Mouse (Mus musculus) spleen, embryonic (tissue): ENCODE data around the gene Ralgps2.

Experiments used
- CTCF ChIA-PET: fragments of 350-600 bp; sonication (Branson Sonifier 250); formaldehyde crosslinking; loops from one replicate; lab custom pipeline; 2022; lab: Charles Lee

Gene Ralgps2

DNA sequence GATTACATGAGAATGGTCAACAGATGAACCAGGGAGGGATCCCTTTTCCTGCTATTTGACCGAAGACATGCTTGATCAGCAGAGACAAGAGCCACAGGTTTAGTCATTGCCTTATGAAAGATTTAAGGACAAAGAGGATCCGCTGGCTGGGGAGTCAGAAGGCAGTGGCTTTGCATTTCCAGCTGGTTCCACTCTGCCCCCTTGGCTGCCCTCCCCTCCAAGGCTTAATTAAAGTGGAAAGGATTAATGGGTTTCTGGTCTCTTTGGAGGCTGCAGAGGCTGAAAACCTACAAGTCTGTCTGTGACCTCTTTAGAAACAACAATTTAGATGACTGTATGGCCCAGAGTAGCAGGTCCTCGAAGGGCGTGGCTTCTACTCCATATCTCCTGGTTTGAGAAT, 161.5 kb downstream of the Ralgps2 start:
- CTCF ChIA-PET: no interaction called here

DNA sequence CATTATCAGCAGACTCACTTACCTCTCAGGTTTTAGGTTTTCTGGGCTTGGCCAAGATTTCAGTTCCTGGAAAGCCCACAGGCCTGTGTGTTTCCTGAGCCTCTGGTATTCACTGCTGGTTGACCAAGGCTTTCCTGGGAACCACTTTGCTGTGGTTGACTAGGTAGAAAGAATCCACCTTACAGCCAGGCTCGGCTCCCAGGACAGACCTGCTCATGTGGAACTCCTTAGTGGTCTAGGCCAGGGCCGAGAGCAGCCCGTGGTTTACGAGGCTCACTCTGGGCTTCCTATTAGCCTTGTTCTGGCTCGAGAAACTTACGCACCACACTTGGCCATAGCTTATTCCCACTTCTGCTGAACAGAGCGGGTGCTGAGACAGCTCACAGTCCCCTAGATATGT, 163.4 kb downstream of the Ralgps2 start:
- CTCF ChIA-PET: no interaction called here

DNA sequence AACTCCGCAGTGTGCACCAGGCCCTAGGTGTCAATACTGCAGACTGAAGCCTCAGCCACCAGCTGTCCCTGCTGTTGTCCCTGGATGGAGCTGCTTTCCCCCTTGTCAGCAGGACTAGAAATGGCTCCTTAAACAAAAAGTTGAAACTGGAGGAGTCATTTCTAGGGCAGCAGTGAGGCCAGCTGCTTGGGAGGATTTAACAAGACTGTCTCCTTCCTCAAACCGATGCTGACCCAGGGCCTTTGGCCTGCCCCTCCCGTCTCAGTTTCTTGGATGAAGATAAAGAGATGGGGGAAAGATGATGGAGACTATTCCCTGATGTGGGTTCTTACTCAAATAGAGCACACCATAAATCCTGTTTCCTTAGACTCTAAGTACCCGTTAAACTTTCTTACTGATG, 164.2 kb downstream of the Ralgps2 start:
- CTCF ChIA-PET: no interaction called here

DNA sequence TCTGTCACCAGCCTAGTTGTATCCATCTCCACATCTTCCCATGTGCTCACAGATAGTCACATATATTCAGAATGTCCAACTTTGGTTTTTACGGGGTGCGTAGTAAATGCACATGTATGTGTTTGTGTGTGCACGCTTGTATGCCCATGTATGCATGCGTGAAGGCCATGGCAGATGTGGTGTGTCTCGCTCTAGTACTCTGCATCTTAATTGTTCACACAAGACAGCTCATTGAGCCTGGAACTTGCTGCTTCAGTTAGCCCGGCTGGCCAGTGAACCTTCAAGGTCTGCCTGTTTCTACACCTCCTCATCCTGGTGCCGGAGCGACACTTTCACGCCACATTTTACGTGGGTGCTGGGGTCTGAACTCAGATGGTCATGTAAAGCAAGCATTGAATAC, 168.6 kb downstream of the Ralgps2 start:
- CTCF ChIA-PET: interaction anchor here (0.6 kb wide), 1 partner anchor 12 kb away, joined by 3 read pairs; no protein-coding TSS in a partner anchor

DNA sequence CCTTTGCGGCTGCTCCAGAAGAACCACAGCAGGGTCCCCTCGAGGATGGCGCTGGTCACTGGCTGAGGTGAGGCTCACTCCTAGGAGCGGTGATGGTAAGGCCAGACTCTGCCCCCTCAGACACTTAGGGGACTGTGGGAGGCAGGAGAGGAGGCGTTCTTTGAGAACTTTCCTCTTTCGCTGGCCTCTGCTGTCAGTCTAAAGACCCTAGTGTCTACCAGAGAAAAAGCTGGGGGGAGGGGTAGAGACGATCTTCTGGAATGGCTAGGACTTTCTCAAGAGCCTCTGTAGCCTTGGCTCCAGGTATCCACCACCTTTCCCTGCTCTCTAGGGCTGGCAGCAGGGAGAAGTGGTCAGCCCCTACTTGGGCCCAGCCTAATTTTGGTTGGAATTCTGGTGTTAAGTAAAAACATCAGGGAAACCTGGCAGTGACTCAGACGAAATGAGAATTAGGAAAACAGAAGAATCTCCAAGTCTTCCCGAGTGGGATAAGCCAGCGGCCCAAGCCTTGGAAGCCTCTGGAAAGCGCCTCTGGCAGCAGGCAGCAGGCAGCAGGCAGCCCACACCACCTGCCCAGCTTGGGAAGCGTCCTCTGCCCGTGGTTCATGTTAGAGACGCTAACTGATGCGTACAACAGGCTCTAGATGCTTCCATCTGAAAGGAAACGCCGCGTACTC, 169.7 kb downstream of the Ralgps2 start:
- CTCF ChIA-PET: no interaction called here

DNA sequence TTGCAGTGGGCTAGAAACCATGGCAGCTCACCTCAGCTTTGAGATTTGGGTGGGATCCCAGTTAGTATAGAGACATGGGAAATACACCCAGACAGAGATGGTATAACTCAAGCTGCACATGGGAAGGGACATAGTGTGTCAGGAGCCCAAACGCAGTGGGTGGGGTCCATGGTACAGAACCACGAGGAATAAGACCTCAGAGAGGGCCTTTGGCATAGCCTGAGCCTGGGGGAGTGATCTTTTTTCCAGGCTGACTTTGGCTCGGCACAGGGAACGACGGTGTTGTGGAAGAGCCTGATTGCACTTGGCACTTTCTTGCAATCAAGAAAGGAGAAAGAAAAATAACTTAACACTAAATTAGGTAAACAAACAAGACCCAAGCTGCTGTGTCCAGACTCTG, 170.3 kb downstream of the Ralgps2 start:
- CTCF ChIA-PET: no interaction called here

DNA sequence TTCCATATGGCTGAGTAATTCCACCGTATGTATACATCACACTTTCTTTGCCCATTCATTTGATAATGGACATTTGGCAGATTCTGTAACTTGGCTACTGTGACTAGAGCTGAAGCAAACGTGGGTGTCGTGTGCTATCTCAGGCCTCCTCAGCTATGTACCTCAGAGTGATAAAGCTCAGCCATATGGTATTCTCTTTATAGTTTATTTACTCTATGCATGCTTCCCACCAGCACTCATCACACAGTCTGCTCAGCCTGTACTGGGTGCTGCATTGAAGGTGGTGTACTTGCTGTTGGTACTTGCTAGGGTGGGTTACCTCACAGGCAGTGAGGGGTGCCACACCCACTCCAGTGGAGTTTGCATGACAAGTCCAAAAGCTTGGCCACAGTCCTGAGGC, 174.1 kb downstream of the Ralgps2 start:
- CTCF ChIA-PET: no interaction called here

DNA sequence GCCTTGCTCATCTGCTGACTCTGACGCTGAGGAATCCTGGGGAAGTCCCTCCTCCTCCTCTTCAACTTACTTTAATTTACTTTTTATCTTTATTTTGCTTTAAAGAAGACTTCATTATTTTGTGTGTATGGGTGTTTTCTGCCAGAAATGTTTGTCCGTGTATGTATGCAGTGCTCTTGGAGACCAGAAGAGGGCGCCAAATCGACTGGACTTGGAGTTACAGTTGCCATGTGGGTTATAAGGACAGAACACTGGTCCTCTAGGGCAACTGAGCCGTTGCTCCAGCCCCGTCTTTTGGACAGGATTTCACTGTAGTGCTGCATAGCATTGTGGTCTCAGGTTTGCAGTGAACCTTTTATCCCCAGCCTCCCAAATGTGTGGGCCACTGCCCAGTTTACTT, 174.8 kb downstream of the Ralgps2 start:
- CTCF ChIA-PET: no interaction called here

DNA sequence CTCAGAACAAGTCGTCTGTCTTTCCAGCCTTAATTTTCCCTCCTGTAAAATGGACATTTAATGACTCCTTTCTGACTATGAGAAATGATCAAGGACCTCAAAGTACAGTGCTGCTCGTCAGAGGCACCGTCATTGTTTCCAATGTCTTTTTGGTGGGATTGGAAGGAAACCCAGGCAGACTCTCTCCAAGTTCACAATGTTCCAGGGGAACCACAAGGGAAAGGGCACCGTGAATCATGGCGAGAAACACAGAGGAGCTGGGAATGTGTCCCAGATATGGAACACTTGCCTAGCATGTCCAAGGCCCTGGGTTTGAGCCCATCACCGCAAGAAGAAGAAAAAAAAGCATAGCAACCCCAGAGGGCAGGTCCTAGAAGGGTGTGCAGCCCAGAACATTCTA, 176.1 kb downstream of the Ralgps2 start:
- CTCF ChIA-PET: no interaction called here

DNA sequence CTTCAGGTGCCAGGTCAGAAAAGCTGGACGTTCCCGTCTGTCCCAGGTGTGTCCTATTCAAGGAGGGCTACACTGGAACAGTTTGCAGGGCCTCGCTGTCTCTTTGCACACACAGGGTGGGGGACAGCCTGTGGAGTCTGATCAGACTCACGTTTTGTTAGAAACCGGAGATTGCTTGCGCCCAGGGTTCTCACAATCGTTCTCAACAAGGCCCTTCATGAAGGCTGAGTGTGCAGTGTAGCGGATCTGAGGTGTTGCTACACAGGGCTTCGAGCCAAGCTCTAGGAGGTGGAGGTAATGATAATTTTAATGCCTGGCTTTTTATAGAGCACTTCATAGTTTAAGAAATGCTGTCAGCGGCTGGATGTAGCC, 178.0 kb downstream of the Ralgps2 start:
- CTCF ChIA-PET: no interaction called here

DNA sequence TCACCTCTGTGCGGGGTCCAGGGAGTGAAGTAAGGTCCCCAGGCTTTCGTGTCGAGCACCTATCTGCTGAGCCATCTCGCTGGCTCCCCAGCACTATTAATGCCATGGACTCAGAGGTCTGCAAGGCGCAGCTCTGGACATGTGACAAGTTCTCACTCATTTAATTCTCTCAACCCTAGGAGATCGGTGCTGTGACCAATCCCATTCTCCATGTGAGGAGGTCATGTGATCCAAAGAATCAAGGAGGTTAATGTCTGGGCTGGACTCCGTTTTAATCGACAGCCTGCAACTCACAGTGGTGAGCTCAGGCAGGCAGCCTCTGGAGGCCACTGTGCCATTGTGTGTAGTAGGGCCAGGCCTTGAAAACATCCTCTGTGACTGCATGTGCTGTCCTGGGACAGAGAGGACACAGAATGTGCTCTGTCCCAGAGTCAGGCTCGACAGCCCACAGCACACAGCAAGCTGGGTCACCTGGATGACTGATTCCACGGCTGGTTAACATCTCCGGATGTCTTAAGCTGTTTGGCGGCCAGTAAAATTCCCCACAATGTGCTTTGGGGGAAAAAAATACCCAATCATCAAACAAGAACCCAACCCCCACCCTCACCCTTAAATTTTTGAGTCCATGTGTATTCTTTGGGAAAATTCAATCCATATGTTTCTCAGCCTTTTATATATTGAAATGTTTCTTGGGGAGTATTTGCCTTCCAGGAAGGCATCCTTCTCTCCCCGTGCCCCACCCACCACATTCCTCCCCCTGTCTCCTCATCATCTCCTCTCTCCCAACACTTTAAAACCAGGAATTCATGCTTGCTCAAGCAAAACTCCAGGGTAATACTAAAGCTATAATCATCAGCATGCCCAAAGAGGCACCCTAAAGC, 178.6 kb downstream of the Ralgps2 start:
- CTCF ChIA-PET: no interaction called here

DNA sequence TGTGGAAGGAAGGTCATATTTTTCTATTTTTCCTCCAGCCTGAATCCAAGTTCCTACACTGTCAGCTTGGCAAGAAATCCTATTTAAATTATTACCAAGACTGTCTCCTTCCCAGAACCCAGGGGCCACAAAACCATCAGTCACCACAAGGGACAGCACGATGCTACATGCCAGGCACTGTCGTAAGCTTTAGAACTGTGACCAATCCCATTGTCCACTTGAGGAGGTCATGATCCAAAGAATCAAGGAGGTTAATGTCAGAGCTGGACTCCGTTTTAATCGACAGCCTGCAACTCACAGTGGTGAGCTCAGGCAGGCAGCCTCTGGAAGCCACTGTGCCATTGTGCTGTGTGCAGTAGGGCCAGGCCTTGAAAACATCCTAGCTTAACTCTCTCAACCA, 181.1 kb downstream of the Ralgps2 start:
- CTCF ChIA-PET: no interaction called here

DNA sequence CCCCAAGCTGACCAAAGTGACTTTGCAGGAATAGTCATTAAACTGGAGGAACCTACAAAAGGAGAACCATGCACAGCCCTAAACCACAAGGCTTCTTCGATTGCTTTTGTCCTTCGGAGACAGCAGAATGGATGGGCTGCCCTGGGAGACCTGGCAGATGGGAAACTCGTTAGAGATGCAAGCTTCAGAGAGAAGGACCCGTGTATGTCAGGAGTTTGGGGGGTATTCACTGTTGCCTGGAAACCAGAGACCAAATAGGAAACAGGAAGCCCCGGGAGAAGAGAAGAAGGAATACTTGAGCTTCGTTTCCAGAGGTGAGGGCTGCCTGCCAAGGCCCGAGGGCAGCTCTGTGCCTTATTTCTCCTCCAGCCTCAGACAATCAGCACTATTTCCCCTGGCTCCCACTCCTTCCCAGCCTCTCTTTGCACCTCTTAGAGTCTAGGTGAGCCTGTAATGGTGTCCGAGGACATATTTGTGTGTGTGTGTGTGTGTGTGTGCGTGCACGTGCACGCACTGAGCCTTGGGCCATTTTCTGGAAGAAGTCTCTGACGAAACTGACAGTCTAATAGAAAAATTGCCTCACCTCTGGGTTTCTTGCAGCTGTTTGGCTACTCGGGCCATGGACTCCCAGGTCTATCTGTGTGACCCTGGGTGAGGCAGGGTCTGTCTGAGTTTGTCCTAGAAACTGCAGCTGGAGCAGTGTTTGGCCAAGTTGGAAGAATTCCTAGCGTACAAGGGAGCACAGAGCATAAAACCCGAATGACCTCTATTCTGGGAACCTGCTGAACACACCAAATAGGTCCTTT, 184.6 kb downstream of the Ralgps2 start:
- CTCF ChIA-PET: interaction anchor here (0.6 kb wide), 1 partner anchor 343 kb away, joined by 4 read pairs; no protein-coding TSS in a partner anchor
